Mouse (Mus musculus): Measurements from ENCODE around the gene Tmc1. TPM values are rescaled to one million over a fixed set of nuclear protein-coding genes. Genes with fewer than 3 reads are reported as not detected.

Gene Tmc1
- total RNA-seq (2014; fragmentation: Nextera tagmentation): 0.11 TPM in 1 of 2 replicates, not detected in the other
- 0.27 TPM in 1 of 2 replicates, not detected in the other for total RNA-seq (2017)

GRCm38 (mm10) chr19:20953874-20954273 lies at the start of gene Tmc1:
Gene Tmc1, minus strand, starts transcription at chr19:20954202.
- no peak for ATAC-seq (replicated peaks; ENCODE audit: low FRiP score, low TSS enrichment, poor library complexity, severe bottlenecking)

DNA sequence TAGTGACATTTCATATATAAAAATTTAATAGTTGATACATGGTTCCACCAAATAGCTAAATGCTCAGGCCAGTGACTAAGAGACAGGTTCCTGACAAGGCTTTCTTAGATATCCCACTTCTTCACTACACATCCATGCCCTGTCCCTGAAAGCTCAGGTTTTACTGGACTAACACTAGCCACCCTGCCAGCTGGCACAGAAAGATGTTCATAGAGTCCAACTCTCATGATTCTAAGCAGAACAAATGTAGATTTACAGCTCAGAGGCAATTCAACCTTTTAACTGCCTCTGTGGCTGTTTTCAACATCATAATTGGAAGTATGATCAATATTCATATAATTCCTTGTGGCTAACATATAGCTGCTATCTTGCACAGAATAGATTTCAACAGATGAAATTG lies 47.5 kb upstream of the Tmc1 start:
- no peak for ATAC-seq (replicated peaks; ENCODE audit: low FRiP score, low TSS enrichment, poor library complexity, severe bottlenecking)

- no peak for ATAC-seq (replicated peaks; ENCODE audit: low FRiP score, low TSS enrichment, poor library complexity, severe bottlenecking)
Observed at GRCm38 (mm10) chr19:20979244-20979643, 25.2 kb upstream of the Tmc1 start.

DNA sequence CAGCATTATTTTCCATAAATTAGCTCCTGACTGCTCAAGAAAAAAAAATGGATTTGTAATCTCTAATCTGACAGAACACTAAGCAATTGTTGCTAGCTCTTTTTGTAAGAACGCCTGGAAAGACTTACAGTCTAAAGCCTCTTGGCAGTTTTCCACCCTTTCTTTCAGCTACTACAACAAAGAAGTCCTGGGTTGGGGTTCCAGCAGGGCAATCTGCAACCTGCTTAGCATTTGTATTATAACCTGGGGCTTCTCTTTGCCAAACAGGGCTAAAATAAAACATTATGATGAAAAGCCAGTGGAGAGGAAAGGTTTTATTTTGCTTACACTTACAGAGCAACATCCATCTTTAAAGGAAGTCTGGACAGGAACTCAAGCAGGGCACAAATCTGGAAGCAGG lies 24.1 kb upstream of the Tmc1 start:
- ATAC-seq (replicated peaks; ENCODE audit: low FRiP score, low TSS enrichment, poor library complexity, severe bottlenecking): no peak

DNA sequence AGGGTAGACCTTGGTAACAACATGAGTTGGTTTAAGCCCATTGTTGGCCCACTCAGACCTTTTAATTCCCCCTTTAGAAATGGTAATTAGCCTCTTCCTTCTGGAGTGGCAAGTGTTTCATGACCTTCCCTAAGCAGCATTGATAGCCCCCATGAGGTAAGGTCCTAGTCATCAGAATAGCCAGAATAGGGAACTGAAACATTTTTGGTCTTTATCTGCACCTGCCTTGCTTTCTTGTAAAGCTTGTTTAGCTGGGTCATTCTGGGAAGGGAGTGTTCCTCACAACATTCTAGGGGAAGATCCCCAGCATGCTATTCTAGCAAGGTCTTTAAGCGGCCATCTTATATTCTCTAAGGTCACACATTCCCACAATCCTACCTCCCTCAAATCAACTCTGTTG lies 17.9 kb upstream of the Tmc1 start:
- ATAC-seq (replicated peaks; ENCODE audit: low FRiP score, low TSS enrichment, poor library complexity, severe bottlenecking): no peak

GRCm38 (mm10) chr19:20954815-20955214 lies 813 bp upstream of the Tmc1 start:
- no peak for ATAC-seq (replicated peaks; ENCODE audit: low FRiP score, low TSS enrichment, poor library complexity, severe bottlenecking)

GRCm38 (mm10) chr19:20944446-20944845 lies 9.6 kb downstream of the Tmc1 start:
- no peak for ATAC-seq (replicated peaks; ENCODE audit: low FRiP score, low TSS enrichment, poor library complexity, severe bottlenecking)

DNA sequence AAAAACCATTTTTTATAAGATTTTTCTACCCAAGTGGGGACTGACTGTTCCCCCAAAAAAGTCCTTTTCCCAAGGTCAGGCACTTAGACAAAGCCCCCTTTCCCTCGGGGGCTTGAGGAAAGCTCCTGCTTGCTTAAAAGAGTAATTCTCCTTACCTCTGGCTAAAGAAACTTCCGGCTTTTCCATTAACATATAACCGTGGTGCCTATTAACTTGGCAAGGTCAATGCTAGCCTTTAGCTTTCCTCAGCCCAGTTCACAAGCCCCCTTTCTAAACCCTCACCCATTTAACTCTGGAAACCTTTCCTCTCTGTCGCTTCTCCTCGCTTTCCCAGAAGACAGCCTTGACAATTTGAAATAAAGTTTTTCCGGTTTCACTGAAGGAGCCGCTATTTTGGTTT lies 29.7 kb downstream of the Tmc1 start:
- ATAC-seq (replicated peaks; ENCODE audit: low FRiP score, low TSS enrichment, poor library complexity, severe bottlenecking): no peak

DNA sequence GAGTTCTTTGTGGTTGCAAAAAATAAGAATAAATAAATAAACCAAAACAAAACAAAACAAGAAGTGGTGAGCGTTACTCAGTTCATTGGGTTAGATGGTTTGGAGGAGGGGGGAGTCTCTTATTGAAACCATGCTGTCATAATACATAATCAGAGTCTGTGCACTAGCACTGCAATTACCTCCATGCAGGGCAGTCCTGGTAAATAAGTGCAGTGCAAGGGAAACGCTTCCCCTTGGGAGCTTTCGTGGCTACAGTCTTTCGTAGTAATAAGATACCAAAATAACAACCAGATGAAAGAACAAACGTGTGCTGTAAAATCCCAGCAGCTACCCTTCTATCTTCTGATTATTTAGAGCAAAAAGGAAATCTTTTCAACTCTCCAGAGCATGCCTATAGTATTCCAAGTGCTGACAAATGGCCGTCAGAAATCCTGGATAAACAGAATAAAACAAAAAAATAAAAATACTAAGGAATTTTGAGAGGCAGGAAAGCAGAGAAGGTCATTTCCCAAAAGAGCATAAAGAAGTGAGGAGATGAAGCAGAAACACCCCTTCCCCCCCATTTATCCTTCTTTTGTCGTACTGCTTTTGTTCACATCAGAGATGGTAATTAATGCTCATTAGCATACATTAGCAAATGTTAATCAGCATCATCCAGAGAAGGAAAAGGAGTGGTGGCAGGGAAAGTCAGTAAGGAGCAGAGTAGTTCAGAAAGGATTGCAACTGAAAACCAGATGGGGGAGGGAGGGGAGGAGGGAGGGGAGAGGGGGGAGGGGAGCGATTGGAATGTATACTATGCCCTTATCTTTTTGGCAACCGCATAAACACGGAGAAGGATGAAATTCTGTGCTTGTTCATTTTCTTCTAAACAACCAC lies 30.4 kb downstream of the Tmc1 start:
- no peak for ATAC-seq (replicated peaks; ENCODE audit: low FRiP score, low TSS enrichment, poor library complexity, severe bottlenecking)

GRCm38 (mm10) chr19:20918241-20918640 lies 35.8 kb downstream of the Tmc1 start:
- no peak for ATAC-seq (replicated peaks; ENCODE audit: low FRiP score, low TSS enrichment, poor library complexity, severe bottlenecking)

GRCm38 (mm10) chr19:20915151-20915550 lies 38.9 kb downstream of the Tmc1 start:
- no peak for ATAC-seq (replicated peaks; ENCODE audit: low FRiP score, low TSS enrichment, poor library complexity, severe bottlenecking)

DNA sequence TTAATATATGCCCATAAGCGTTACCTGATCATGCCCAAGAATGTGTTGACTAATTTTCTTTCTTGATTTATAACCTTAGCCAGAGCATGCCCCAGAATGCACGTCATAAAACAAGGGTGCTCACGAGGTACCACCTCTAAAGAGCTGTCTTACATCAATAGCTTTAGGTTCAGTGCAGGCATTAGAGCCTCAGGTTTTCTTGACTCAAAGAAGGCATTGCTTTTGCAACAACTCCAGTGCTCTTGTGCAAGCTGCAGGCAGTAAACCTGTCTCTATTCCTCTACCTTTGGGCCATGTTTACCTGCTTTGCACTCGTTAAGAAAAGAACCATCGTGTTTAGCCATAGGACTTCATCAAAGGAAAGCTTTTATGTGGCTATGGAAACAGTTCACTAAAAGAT lies 43.6 kb downstream of the Tmc1 start:
- ATAC-seq (replicated peaks; ENCODE audit: low FRiP score, low TSS enrichment, poor library complexity, severe bottlenecking): no peak

DNA sequence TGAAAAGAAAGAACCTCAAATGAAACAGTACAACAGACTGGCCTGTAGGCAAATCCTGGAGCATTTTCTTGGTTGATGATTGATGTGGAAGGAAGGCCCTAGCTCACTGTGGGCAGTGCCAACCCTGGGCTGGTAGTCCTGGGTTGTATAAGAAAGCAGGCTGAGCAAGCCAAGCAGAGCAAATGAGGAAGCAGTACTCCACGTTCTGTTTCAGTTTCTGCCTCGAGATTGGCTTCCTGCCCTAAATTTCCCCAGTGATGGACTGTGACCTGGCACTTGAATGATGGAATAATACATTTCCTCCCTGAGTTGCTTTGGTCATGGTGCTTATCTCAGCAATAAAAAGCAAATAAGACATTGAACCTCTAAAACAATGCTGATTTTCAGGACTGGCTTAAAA lies 72.8 kb downstream of the Tmc1 start:
- ATAC-seq (replicated peaks; ENCODE audit: low FRiP score, low TSS enrichment, poor library complexity, severe bottlenecking): no peak

- no peak for ATAC-seq (replicated peaks; ENCODE audit: low FRiP score, low TSS enrichment, poor library complexity, severe bottlenecking)
Observed at GRCm38 (mm10) chr19:20875881-20876280, 78.1 kb downstream of the Tmc1 start.

DNA sequence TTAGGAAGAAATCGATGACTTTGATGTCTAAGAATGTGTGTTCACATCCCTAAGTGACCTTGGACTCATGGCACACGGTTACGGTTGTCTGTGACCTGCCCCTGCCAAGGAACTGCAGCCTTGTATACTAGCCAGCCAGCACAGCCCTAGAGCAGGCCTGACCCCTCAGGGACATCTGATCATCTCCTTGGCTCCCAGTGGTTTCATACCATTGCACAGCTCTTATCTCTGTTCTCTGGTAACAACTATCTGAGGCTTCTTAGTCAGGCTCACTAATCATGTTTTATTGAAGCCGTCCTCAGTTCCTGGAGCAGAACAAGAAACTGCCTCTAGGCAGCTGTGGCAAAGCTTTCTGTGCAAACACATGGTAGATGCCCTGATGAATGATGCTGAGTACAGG lies 92.2 kb downstream of the Tmc1 start:
- ATAC-seq (replicated peaks; ENCODE audit: low FRiP score, low TSS enrichment, poor library complexity, severe bottlenecking): no peak

GRCm38 (mm10) chr19:20860270-20860669 lies 93.7 kb downstream of the Tmc1 start:
- no peak for ATAC-seq (replicated peaks; ENCODE audit: low FRiP score, low TSS enrichment, poor library complexity, severe bottlenecking)

DNA sequence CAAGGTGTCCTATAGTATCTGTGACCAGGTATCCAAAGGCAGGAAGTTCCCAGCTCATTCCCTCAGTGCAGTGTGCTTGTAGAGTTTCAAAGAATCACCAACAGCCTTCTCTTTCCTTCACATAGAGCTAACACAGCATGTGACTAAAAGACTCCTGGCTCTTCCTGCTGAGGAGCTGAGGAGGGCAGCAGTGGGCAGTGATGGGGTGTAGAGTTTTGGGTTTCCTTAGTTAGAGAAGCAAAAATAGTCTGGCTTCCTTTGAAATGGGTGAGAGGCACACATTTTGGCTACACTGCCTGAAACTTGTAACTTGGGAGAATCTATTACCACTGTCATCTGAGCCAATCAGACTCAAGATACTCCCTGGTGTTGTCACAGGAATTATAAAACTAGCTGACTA lies 96.2 kb downstream of the Tmc1 start:
- no peak for ATAC-seq (replicated peaks; ENCODE audit: low FRiP score, low TSS enrichment, poor library complexity, severe bottlenecking)

- no peak for ATAC-seq (replicated peaks; ENCODE audit: low FRiP score, low TSS enrichment, poor library complexity, severe bottlenecking)
Observed at GRCm38 (mm10) chr19:20848906-20849305, 105.1 kb downstream of the Tmc1 start.

DNA sequence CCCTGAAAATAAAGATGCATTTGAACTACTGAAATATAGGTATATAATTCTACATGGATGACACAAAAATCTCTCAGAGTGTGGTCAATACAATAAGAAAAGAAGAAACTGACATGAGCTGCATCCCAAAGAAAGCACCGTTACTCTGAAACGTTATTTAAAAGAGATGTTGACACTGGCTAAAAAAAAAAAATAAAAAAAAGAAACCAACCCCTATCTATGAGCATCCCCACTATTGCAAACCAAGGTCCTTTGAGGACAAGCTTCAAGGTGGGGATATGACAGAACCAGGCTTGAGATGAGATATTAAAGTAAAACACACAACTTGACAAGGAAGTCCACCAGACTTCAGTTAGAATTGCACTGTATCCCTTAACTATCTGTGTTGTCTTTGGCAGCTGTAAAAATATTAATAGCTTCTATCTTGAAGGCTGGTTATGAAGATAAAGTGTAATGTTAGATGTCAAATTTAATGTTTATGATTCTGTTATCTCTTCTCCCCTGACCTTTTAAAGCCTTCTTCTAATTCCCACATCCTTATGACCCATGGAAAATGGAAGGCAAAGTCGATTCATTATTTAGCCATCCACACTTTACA lies 106.4 kb downstream of the Tmc1 start:
- ATAC-seq (replicated peaks; ENCODE audit: low FRiP score, low TSS enrichment, poor library complexity, severe bottlenecking): no peak

DNA sequence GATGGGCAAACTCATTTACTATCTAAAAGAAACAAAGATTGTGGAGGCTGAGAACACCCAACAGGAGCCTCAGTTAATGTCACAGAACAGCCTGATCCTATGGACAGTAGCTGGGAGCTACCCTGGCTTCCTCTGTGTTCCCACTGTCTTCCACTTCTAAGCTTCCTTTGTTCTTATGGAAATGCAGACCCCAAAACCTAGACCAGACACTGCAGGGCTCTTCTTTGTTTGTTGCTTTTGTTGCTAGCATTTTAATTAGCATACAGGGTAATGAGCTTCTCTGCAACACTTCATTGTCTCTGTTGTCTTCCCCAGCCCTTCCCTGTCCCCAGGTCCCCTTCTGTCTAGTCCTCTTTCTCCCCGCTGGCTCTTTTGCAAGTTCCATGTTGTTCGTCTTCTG lies 116.6 kb downstream of the Tmc1 start:
- ATAC-seq (replicated peaks; ENCODE audit: low FRiP score, low TSS enrichment, poor library complexity, severe bottlenecking): no peak

Measured in megakaryocyte-erythroid progenitor cell, adult 5-6 weeks (primary cell).